Mouse (Mus musculus): ENCODE data around the gene Spop.
A peak's percentile ranks its signal among the peaks of the same experiment; 100 is the strongest.

Spop gene

GRCm38 (mm10) chr11:95420880-95421435 lies 7.1 kb downstream of the Spop start:
- no peak for DNase-seq

- DNase-seq: peak in 1 of 2 experiments; percentile 43
These were observed 9.6 kb downstream of the Spop start for GRCm38 (mm10) chr11:95423505-95423904.

GRCm38 (mm10) chr11:95431344-95431743 lies 17.5 kb downstream of the Spop start:
- no peak for DNase-seq

GRCm38 (mm10) chr11:95432194-95432593 lies 18.3 kb downstream of the Spop start:
- peak; percentile 40 to 59 for DNase-seq

GRCm38 (mm10) chr11:95445371-95445770 lies 31.5 kb downstream of the Spop start:
- DNase-seq: no peak

GRCm38 (mm10) chr11:95446580-95447305 lies 32.9 kb downstream of the Spop start:
- no peak for DNase-seq

GRCm38 (mm10) chr11:95448346-95448745 lies 34.5 kb downstream of the Spop start:
- no peak for DNase-seq

GRCm38 (mm10) chr11:95455331-95455730 lies 41.5 kb downstream of the Spop start:
- DNase-seq: no peak

- DNase-seq: no peak
These were observed 47.0 kb downstream of the Spop start for GRCm38 (mm10) chr11:95460872-95461271.

- DNase-seq: no peak
These were observed 48.3 kb downstream of the Spop start for GRCm38 (mm10) chr11:95462168-95462567.

- DNase-seq: no peak
These were observed 53.9 kb downstream of the Spop start for GRCm38 (mm10) chr11:95467731-95468130.

- no peak for DNase-seq
These were observed 59.1 kb downstream of the Spop start for GRCm38 (mm10) chr11:95472942-95473341.

GRCm38 (mm10) chr11:95473456-95473855 lies 59.6 kb downstream of the Spop start:
- DNase-seq: no peak

GRCm38 (mm10) chr11:95476323-95476722 lies 62.4 kb downstream of the Spop start:
- peak; percentile 16 to 48 for DNase-seq

GRCm38 (mm10) chr11:95479458-95479857 lies 65.6 kb downstream of the Spop start:
- no peak for DNase-seq

GRCm38 (mm10) chr11:95480662-95481061 lies 66.8 kb downstream of the Spop start:
- no peak for DNase-seq

- no peak for DNase-seq
These were observed 71.8 kb downstream of the Spop start for GRCm38 (mm10) chr11:95485634-95486033.

- no peak for DNase-seq
These were observed 73.4 kb downstream of the Spop start for GRCm38 (mm10) chr11:95487237-95487636.

- DNase-seq: no peak
These were observed 76.2 kb downstream of the Spop start for GRCm38 (mm10) chr11:95490104-95490503.

GRCm38 (mm10) chr11:95492256-95492655 lies 78.4 kb downstream of the Spop start:
- DNase-seq: peak; percentile 43 to 54

GRCm38 (mm10) chr11:95493010-95493409 lies 79.1 kb downstream of the Spop start:
- DNase-seq: peak; percentile 66 to 72

- no peak for DNase-seq
These were observed 80.1 kb downstream of the Spop start for GRCm38 (mm10) chr11:95493950-95494349.

GRCm38 (mm10) chr11:95494374-95494773 lies 80.5 kb downstream of the Spop start:
- DNase-seq: no peak

- DNase-seq: peak in 1 of 2 experiments; percentile 23
These were observed 82.0 kb downstream of the Spop start for GRCm38 (mm10) chr11:95495883-95496282.

- no peak for DNase-seq
These were observed 84.0 kb downstream of the Spop start for GRCm38 (mm10) chr11:95497921-95498320.

All from cerebellum, postnatal 14 days (tissue).